Mouse (Mus musculus) ES-E14 (cell line): Measurements from ENCODE around the gene Nup160.

ENCODE experiments used
- CHD2 ChIP-seq: IDR thresholded peaks from 2 replicates; pipeline ENCODE4 v1.6.1; 2014; ENCODE audit warnings: mild to moderate bottlenecking, low read depth, low read length, inconsistent platforms
- HCFC1 ChIP-seq: IDR thresholded peaks from 2 replicates; pipeline ENCODE4 v1.6.1; 2012; ENCODE audit warnings: low read length, inconsistent platforms, borderline replicate concordance; ENCODE audit not compliant: insufficient read depth
- MAFK ChIP-seq: IDR thresholded peaks from 2 replicates; pipeline ENCODE4 v1.6.1; 2014; ENCODE audit warnings: mild to moderate bottlenecking, low read depth, low read length, inconsistent platforms; ENCODE audit not compliant: insufficient read depth
- ZC3H11A ChIP-seq: IDR thresholded peaks from 2 replicates; pipeline ENCODE4 v1.6.1; 2012; ENCODE audit warnings: low read depth, mild to moderate bottlenecking, inconsistent platforms, low read length, borderline replicate concordance

- no peak for TF ChIP-seq MAFK
- TF ChIP-seq ZC3H11A, result no peak
- TF ChIP-seq HCFC1, result no peak
- TF ChIP-seq CHD2, result no peak
These were observed 3.7 kb upstream of the Nup160 start for GRCm38 (mm10) chr2:90673339-90673738.
